Mouse (Mus musculus) embryo, embryonic 11 days (tissue): ENCODE data around the gene Tmem217.
"Not testable (repeated sequence)": the region's sequence is repeated elsewhere in the genome, so short reads cannot be mapped to it uniquely, and the experiment has no call there.

Experiments used
- DNase-seq: peaks from one replicate; pipeline ENCODE4 v3.0.0-alpha.2; 2015

The Tmem217 gene

DNA sequence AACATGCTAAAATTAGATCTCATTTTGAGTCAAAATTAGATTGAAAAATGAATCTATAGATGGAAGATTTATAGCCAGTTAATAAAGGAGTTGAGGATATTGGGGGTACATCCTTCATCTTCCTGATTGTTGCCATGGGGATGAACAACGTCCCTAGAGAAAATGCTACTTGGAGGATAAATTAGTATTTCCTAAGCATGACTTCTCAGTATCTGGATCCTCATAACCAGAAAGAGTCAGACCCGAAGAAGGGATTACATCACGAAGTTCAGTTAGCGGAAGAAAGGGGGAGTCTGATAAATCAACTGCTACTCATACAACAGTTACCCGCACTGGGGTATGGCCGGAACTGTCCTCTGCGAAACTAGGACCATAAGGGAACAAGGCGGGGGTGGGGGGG lies 3.2 kb downstream of the Tmem217 start:
- DNase-seq = no peak

- no peak for DNase-seq
Measured at GRCm38 (mm10) chr17:29548494-29548893, 3.7 kb downstream of the Tmem217 start.

DNA sequence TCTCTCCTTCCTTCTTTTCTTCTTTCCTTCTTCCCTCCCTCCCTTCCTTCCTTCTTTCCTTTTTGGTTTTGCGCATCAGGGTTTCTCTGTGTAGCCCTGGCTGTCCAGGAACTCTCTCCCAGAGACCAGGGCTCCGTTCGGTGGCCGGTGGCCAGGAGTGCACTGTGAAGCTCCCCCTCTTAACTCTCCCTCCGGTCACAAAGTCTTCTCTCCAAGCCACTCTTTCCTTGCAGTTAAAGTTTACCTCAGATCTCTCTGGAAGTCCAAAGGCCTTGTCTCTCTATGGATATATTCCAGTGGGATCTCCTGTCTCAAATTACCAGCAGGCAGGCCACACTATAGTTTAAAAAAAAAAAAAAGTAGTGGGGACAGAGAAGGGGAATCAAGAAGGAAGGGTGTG lies 6.9 kb downstream of the Tmem217 start:
- DNase-seq = no peak

- no peak for DNase-seq
Measured at GRCm38 (mm10) chr17:29544064-29544463, 8.1 kb downstream of the Tmem217 start.

- DNase-seq = no peak
Measured at GRCm38 (mm10) chr17:29542831-29543690, 9.1 kb downstream of the Tmem217 start.

DNA sequence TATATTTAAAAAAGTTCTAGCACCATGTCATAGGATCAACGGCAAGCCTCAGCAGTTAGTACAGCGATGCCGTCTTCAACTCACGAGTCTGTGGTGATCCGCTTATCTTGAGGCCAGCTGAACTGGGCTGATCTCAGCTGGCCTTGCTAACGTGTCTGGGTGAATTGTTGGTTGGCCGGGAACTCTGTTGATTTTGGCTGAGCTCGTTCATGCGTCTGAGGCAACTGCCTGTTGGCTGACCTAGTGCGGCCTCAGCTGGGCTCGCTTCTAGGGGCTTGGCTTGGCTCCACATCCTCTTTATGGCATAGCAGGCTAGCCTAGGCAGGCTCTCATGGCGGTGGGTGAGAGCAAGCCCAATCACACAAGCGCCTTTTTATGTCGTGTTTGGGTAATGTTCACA lies 10.8 kb downstream of the Tmem217 start:
- no peak for DNase-seq

DNA sequence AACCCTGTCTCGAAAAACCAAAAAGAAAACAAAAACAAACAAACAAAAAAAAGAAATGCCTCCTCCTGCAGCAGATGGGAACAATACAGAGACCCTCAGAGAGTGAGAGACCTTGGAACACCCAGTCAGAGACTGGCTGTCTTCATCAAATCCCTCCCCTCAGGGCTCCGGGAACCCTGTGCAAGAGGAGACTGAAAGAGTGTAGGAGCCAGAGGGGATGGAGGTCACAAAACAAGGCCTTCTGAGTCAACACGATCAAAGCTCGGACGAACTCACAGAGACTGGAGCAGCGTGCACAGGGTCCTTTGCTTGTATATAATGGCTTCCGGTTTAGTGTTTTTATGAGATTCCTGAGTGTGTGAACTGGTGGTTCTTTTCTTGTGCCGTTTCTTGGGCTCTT lies 11.8 kb downstream of the Tmem217 start:
- DNase-seq = no peak

DNA sequence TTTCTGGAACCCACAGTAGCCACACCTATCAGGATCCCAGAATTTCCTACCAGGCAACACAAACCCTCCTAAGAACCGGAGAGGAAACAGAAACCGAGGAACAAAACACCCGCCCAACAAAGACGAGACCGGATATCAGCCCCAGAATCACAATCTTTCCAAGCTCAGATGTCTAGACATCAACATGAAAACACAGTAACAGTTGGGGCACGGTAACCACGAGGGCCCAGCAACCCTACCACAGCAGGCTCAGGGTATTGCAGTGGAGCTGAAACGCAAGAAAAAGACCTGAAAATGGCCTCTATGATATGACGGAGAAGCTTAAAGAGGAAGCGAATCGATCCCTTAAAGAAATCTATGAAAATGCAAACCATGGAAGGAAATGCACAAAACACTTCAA lies 18.3 kb downstream of the Tmem217 start:
- DNase-seq = no peak

DNA sequence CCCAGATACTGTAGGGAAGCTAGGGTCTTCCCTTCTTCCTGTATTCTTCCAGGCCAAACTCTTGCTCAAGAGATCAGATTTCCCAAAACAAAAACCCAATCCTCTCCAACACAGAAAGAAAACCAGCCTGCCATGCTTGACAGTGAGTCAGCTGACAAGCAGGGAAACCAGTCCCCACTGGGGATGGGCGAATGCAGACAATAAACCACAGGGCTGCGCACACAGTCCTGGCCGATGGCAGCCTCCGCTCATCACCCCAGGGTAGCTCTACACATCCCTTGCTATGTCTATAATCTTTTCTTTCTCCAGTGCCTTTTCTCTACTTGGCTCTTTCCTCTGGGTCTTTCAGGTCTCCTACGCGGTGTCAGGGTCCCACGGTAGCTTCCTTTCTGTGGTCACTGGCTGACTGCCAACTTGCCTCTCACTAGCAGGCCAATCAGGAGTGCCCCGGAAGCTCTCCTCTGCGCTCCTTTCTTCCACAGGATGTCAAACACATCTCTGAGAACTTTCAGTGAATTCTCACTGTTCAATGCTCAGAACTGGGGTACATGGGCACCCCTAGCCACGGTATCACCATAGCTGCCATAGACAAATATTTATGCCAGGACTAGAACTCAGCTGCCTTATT lies 20.3 kb downstream of the Tmem217 start:
- DNase-seq = no peak

DNA sequence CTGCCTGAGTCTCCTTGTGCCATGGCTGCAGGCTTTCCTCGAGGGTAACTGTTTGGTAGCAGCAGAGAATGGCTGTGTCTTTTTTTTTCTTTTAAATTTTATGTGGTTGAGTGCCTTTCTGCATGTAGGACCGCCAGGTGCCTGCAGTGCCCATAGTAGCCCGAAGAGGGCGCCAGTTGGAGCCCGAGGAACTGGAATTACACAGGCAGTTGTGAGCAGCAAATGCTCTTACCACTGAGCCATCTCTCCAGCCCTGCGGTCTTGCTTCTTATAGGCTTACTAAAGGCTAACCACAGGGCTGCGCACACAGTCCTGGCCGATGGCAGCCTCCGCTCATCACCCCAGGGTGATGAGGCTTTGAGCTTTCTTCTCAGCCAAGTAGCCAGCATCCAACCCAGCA lies 20.9 kb downstream of the Tmem217 start:
- no peak for DNase-seq

DNA sequence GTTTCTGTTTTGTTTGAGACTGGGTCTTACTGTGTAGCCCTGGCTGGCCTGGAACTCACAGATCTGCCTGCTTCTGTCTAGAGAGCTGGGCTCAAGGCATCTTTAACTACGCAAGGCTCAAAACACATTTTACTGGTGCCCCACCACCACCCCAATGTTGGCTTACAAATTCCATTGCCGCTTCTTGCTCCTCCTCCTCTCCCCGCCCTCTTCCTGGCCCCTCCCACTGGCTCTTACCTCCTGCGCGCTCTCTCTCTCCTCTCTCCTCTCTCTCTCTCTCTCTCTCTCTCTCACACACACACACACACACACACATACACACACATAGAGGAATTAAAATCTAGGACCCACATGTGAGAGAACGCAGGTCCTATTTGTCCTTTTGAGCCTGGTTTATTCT lies 21.7 kb downstream of the Tmem217 start:
- DNase-seq = no peak

GRCm38 (mm10) chr17:29528568-29529187 lies 23.5 kb downstream of the Tmem217 start:
- DNase-seq = no peak

DNA sequence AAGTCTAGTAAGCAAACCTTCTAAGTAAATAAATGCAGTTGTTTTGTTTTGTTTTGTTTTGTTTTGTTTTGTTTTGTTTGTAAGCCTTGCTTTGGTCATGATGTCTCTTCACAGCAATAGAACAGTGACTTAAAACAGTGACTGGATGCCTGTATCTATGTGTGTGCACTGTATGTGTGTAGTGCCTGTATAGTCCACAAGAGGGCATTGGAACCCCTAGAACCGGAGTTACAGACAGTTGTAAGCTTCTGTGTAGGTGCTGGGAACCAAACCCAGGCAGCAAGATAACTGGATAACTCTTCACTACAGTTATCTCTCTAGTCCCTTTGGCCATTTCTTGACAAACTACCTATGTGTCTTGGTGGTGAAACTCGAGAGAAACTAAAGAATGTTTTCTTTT lies 26.6 kb downstream of the Tmem217 start:
- no peak for DNase-seq

DNA sequence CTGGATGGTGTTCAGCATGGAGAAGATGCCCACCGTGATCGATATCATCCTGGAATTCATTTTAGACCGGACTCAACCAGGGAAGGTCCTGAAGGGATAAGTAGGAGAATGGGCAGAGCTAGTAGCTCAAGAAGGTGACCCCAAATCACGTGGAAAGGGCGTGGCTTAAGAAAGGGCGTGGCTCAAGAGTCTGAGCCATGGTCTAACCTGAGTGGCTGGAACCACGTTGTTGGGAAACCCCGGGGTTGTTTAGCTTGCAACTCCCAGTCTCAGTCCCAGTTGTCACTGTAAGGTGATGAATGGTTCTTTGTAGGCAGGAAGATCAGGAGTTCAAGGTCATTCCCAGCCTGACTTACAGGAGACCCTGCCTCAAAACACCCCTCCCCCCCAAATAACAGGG lies 32.5 kb downstream of the Tmem217 start:
- no peak for DNase-seq

- DNase-seq = not testable (repeated sequence)
Measured at GRCm38 (mm10) chr17:29518665-29519064, 33.5 kb downstream of the Tmem217 start.

DNA sequence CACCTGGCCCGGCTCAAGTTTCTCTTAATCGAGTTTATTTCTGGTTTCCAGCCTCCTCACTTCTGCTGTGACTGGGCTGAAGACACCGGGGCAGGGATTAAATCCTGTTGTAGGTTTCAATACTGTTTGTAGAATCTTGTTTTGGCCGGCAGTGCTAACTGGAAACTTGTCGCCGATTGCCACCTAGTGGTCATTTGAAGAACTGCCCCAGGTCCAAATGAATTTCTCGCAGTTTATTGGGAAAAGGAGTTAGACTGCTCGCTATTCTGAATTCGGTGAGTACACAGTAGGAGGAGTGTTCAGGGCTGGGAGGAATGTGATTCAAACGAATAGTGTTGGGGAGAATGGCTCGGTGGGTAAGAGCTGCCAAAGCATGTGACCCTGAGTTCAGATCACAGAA lies 37.8 kb downstream of the Tmem217 start:
- peak; percentile 80 for DNase-seq

DNA sequence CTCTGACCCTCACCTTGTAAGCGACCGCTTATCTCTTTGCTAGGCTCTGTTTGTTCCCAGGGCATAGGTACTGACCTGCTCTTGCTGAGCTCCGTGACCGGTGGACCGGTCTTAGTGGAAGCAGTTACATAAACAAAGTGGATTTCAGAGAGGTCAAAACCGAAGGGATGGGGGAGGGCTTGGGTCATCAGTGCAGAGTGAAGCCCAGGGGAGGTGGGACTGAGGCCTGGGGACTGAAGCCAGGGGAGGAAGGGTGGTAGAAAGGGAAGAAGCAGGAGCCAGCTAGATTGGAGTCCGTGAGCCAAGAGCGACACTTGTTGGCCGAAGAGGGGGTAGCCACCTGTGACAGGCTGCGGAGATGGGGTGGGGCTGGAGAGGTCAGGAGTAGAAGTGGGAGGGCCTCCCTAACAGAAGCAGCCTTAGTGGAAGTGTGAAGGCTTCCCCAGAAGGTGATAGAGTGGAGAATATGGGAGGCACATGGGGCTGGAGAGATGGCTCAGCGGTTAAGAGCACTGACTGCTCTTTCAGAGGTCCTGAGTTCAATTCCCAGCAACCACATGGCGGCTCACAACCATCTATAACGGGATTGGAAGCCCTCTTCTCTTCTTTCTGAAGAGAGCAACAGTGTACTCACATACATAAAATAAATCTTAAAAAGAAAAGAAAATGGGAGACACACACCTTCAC lies 39.0 kb downstream of the Tmem217 start:
- DNase-seq = peak; percentile 81

GRCm38 (mm10) chr17:29510691-29511090 lies 41.5 kb downstream of the Tmem217 start:
- no peak for DNase-seq

DNA sequence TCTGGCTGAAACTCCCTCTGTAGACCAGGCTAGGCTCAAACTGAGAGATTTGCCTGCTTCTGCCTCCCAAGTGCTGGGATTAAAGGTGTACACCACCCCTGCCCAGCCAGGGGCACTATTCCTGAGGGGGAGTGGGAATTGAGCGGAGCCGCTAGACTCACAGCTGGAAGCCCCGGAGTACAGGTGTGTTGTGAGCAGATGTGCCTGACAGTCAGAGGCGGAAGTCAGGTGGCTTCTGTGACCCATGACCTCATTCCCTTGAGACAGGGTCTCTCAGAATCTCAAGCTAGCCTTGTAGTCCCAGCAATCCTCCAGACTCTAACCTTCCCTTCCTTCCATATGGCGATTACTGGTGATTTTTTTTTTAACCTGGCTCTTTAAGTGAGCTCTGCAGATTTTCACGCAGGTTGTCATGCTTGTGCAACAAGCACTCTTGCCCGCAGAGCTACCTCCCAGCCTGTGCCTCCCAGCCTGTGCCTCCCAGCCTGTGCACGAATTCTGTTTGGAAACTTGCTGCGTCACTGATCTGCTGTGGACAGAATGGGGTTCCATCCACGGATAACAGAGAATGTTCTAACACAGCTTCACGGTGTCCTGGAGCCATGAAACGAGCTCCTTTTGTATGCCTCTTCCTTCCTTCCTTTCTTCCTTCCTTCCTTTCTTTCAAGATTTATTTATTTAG lies 43.1 kb downstream of the Tmem217 start:
- no peak for DNase-seq

- no peak for DNase-seq
Measured at GRCm38 (mm10) chr17:29503700-29504099, 48.5 kb downstream of the Tmem217 start.

DNA sequence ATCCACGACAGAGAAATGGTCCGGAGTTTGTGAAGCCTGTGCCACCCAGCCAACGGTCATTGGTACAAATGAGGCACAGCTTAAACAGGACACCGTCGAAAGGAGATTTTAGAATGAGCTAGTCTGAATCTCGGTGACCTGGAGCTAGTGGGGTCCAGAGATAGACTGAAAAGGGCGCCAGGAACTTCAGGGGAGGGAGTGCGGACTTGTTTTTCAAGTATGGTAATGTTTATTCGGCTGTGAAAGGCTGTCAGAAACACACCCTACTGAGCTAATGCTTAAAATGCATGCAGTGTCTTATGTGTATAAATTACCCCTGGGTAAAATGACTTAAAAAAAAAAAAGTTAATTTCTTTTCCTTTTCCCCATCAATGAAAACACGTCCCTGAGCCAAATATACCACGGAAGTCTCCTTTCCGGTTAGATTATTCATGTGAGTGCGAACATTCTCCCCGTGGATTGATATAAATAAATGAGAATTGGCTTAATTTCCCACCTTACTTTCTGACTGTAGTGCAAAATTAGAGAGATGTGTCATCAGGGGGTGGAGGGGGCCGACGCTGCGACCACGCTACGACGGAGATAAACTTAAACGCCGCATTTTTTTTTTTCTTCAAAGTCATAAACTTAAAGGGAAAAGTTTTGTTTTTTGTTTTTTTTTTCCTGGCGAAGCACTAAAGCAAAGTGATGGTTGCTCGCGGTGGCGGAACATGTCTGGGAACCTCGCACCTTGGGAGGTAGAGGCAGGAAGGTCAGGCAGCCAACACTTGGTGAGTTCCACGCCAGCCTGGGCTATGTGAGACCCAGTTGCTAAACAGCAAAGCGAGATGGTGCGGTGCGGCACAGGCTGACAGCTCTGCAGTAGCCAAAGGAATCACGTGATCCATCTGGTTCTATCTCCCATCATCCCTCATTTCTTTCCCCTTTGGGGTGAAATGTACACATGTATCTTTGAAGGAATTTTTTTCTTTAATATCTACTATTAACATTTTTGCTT lies 49.2 kb downstream of the Tmem217 start:
- DNase-seq = no peak
